Mouse (Mus musculus) embryonic facial prominence, embryonic 11.5 days (tissue): Measurements from ENCODE around the gene 1700016C15Rik. TPM values are rescaled to one million over a fixed set of nuclear protein-coding genes. Genes with fewer than 3 reads are reported as not detected.

ENCODE experiments used
- ATAC-seq: fragments of 200-750 bp; cut with Nextera tagmentation; replicated peaks from 2 replicates; pipeline ENCODE4 v1.8.0; 2017; ENCODE audit warnings: low read depth; ENCODE audit not compliant: insufficient number of reproducible peaks, low FRiP score, low TSS enrichment
- DNase-seq: peaks from one replicate; pipeline ENCODE4 v3.0.0-alpha.2; 2015; ENCODE audit warnings: low spot score
- H3K27ac ChIP-seq: fragments of 300-500 bp; sonication (generic); replicated peaks from 2 replicates; pipeline ENCODE4 v1.5.1; 2014; ENCODE audit warnings: mild to moderate bottlenecking, low read depth, low read length, control low read depth
- H3K27me3 ChIP-seq: fragments of 300-500 bp; sonication (generic); 2 replicates; pipeline ENCODE4 v1.6.1; 2014; ENCODE audit warnings: mild to moderate bottlenecking, low read length, moderate library complexity, mixed read lengths; ENCODE audit not compliant: control insufficient read depth, insufficient read depth
- H3K36me3 ChIP-seq: fragments of 300-500 bp; sonication (generic); replicated peaks from 2 replicates; pipeline ENCODE4 v1.6.1; 2014; ENCODE audit warnings: low read depth, mild to moderate bottlenecking, low read length, moderate library complexity, mixed read lengths; ENCODE audit not compliant: control insufficient read depth, insufficient read depth
- H3K4me1 ChIP-seq: fragments of 300-500 bp; sonication (generic); 2 replicates; pipeline ENCODE4 v1.6.1; 2014; ENCODE audit warnings: low read length, mixed read lengths; ENCODE audit not compliant: control insufficient read depth, insufficient read depth
- H3K4me2 ChIP-seq: fragments of 300-500 bp; sonication (generic); 2 replicates; pipeline ENCODE4 v1.6.1; 2014; ENCODE audit warnings: low read depth, mild to moderate bottlenecking, control low read depth, low read length, moderate library complexity
- H3K4me3 ChIP-seq: fragments of 300-500 bp; sonication (generic); 2 replicates; pipeline ENCODE4 v1.5.1; 2014; ENCODE audit warnings: low read depth, low read length, control low read depth
- H3K9ac ChIP-seq: fragments of 300-500 bp; sonication (generic); replicated peaks from 2 replicates; pipeline ENCODE4 v1.6.1; 2014; ENCODE audit warnings: mild to moderate bottlenecking, control low read depth, low read length
- H3K9me3 ChIP-seq: fragments of 300-500 bp; sonication (generic); replicated peaks from 2 replicates; pipeline ENCODE4 v1.6.1; 2016; ENCODE audit warnings: mild to moderate bottlenecking, low read length, inconsistent platforms, mixed read lengths; ENCODE audit not compliant: control insufficient read depth
- WGBS: fragments of 180-500 bp; shearing (Covaris S2); extraction: QIAGEN DNeasy Blood & Tissue Kit; methylation state at CpG from one replicate; pipeline ENCODE4 v1.1.7; 2014; 5-methylcytosine and 5-hydroxymethylcytosine counted together
- polyA plus RNA-seq: library from polyadenylated mRNA; unstranded; fragments of >200 nt; fragmentation: Nextera tagmentation; extraction: Ambion mirVana; gene quantifications from 2 replicates; pipeline ENCODE4 v1.2.1, GENCODE M21; 2014

Gene 1700016C15Rik
- polyA plus RNA-seq, 1 experiment from 2014 or later: not detected

DNA sequence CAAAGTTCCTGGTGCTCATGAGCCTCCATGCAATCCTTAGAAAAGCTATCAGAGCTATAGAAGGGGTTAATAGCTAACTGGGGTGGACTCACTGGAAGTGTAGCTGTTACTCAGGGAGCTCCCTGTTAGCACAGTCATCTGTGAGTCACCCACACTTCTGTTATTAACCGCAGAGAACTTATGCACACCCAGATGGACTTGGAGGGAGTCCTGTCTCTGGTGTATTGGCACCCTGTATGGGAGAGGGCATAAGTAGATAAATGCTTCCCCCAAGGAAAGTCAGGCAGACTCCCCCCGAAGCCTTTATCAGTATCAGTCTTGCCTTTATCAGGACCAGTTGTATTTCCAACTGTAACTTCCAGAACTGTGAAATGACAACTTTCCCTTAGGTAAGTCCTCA lies 18.2 kb upstream of the 1700016C15Rik start:
- ATAC-seq (no peak), DNase-seq (no peak)
- H3K27me3 ChIP-seq: no peaks in the 10 kb centered on the region

DNA sequence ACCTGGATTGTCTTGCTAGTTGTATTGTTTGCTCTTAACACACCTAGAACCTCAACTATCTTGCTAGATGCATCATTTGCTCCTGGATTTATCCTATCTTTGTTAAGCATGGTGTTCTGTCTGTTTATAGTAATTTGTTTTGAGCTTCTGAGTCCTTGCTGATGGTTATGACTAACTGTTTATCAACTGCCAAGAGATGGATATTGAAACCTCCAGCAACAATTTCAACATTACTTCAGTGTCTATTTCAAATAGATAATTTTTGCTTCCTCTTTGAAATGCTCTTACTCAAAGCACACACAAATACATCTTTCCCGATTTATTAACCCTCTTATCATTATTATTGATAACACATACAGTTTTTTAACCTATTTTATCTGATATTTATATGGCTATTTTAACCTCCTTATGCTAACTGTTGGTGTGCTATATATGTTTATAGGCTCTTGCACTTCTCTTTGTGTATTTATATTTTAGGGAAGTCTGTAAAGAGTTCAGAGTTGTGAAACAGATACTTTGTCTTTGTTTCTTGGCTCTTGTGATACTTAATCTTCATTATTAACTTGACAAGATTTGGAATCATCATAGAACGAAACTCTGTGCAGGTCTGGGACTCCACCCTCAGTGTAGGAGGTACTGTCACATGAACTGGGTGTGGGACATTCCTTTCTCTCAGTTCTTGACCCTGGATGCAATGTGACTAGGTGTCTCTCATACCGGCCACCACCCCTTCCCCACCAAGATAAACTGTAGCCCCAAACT lies 15.8 kb upstream of the 1700016C15Rik start:
- no peaks in the 10 kb centered on the region for H3K4me1 ChIP-seq
- no peak overlapping the region for H3K4me2 ChIP-seq
- no peak overlapping the region for H3K27ac ChIP-seq
- no peaks in the 10 kb centered on the region for H3K27me3 ChIP-seq
- 89% methylated on average over 3 of the region's 3 CpGs for WGBS
- H3K9ac ChIP-seq: no peak overlapping the region
- ATAC-seq (no peak), DNase-seq (no peak)
- H3K4me3 ChIP-seq: no peak overlapping the region
- no peaks in the 10 kb centered on the region for H3K36me3 ChIP-seq
- H3K9me3 ChIP-seq: no peaks in the 10 kb centered on the region; the same call in 1 of the 2 replicates

More for the DNA sequence above, 18.2 kb upstream of the 1700016C15Rik start:
- H3K4me2 ChIP-seq: no peak overlapping the region
- H3K4me1 ChIP-seq: no peaks in the 10 kb centered on the region
- H3K9ac ChIP-seq: no peak overlapping the region
- no peaks in the 10 kb centered on the region; the same call in 1 of the 2 replicates for H3K9me3 ChIP-seq
- WGBS: 96% methylated on average over 2 of the region's 2 CpGs
- H3K4me3 ChIP-seq: no peak overlapping the region
- no peak overlapping the region for H3K27ac ChIP-seq
- H3K36me3 ChIP-seq: no peaks in the 10 kb centered on the region

DNA sequence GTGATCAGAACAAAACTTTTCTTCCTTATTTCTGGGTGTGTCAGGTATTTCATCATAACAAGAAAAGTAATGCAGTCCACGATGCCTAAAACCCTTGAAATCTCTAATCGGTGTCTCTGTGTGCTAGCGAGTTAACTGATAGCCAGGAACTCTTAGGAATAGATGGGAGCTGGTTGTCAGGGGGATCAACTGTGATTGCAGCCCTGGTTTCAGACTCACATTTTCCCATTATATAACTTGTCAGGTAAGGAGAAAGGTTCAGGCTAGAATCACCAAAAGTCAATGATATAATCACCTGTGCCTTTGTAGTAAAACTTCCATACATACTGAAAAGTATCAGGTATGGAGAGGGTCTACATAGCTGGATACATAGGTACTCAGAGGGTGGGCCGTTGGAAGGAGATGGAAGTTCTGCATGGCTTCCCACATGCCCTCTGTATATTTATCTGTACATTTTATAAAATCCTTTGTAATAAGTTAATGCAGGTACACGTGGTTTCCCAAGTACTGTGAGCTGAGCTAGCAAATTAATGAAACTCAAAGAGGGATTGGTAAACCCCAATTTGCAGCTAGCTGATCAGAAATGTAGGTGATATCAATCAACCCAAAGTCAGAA lies 15.1 kb upstream of the 1700016C15Rik start:
- Histone ChIP-seq H3K4me1 (no peaks in the 10 kb centered on the region), H3K4me3 (no peak overlapping the region), H3K27ac (no peak overlapping the region), H3K27me3 (no peaks in the 10 kb centered on the region), H3K36me3 (no peaks in the 10 kb centered on the region), H3K4me2 (no peak overlapping the region), H3K9me3 (no peaks in the 10 kb centered on the region; the same call in 1 of the 2 replicates), H3K9ac (no peak overlapping the region)
- ATAC-seq (no peak), DNase-seq (no peak)
- WGBS: 91% methylated on average over 5 of the region's 5 CpGs

GRCm38 (mm10) chr1:177716448-177716847 lies 13.2 kb upstream of the 1700016C15Rik start:
- Histone ChIP-seq H3K4me2 (no peak overlapping the region), H3K4me3 (no peak overlapping the region), H3K4me1 (no peaks in the 10 kb centered on the region), H3K27ac (no peak overlapping the region), H3K9ac (no peak overlapping the region), H3K36me3 (no peaks in the 10 kb centered on the region), H3K27me3 (no peaks in the 10 kb centered on the region), H3K9me3 (no peaks in the 10 kb centered on the region)
- 80% methylated on average over 3 of the region's 3 CpGs for WGBS
- ATAC-seq (no peak), DNase-seq (no peak)

DNA sequence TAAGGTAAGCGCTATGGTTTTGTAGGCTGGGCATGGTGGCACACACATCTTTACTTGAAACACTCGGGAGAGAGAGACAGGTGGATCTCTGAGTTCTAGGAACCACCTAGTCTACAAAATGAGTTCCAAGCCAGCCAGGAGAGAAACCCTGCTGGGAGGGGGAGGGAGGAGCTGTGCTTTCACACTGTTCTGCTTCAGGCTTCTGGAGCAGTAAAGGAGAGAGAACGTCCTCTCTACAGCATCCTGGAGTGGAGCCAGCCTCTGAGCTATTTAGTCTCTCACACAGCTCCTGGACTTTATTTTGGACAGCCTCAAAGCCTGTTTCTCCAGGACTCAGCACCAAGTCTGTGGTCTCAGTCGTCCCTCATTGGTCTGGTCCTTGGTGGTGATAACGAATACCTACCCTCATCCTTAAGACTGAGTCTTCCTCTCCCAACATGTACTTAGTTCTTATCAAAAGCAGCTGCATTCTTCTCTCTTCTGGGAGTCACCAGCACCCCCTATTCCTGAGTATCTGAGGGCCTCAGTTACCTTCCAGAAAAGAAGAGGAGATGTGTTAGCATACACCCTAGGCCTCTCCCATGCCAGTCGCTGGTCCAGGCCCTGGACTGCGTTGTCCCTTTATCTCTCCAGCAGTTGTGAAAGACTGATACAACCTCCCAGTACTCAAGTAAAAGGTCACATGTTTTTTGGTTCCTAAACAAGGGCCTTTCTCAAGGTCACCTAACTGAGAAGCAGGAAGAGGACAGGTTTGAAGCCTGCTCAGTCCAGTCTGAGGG lies 12.4 kb upstream of the 1700016C15Rik start:
- H3K9me3 ChIP-seq: no peaks in the 10 kb centered on the region
- DNase-seq: no peak
- H3K27ac ChIP-seq: no peak overlapping the region
- H3K4me1 ChIP-seq: no peaks in the 10 kb centered on the region
- no peak for ATAC-seq
- no peaks in the 10 kb centered on the region for H3K36me3 ChIP-seq
- no peak overlapping the region for H3K4me2 ChIP-seq
- no peak overlapping the region for H3K4me3 ChIP-seq
- WGBS: 76% methylated on average over 7 of the region's 7 CpGs
- H3K9ac ChIP-seq: no peak overlapping the region
- H3K27me3 ChIP-seq: no peaks in the 10 kb centered on the region

DNA sequence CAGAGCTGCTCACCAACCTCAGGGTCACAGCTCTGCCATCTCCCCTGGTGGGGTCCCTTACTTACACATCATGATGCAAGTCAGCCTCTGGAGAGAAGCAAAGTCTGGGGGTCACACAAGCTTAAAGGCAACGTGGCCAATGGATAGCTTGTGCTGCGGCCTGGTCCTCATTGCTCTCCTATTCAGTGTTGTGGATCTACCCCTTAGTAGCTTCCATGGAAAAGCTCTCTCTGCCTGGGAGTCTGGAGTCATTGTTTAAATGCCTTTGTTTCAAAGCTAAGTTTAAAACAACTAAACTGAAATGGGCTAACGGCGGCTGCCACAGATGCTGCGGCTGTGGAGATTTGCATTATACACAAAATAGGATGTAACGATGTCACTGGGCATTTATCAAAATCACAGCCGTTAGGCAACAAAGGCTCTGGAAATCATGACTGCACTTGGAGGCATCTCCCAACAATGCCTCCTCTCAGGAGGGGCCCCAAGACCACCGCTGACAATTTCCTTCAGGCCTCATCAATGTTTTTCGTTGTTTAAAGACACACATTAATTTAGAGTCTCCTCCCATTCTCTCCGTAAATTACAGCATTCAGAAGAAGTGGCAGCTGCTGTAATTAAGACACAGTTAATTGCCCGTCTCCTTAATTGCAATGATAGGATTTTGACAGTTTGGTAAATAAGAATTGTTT lies 11.1 kb upstream of the 1700016C15Rik start:
- 53% methylated on average over 11 of the region's 11 CpGs for WGBS
- no peaks in the 10 kb centered on the region for H3K9me3 ChIP-seq
- H3K27ac ChIP-seq: no peak overlapping the region
- no peak overlapping the region for H3K4me3 ChIP-seq
- no peak overlapping the region for H3K9ac ChIP-seq
- no peaks in the 10 kb centered on the region for H3K36me3 ChIP-seq
- DNase-seq (no peak), ATAC-seq (no peak)
- H3K4me2 ChIP-seq: no peak overlapping the region
- no peaks in the 10 kb centered on the region for H3K4me1 ChIP-seq
- no peaks in the 10 kb centered on the region for H3K27me3 ChIP-seq

DNA sequence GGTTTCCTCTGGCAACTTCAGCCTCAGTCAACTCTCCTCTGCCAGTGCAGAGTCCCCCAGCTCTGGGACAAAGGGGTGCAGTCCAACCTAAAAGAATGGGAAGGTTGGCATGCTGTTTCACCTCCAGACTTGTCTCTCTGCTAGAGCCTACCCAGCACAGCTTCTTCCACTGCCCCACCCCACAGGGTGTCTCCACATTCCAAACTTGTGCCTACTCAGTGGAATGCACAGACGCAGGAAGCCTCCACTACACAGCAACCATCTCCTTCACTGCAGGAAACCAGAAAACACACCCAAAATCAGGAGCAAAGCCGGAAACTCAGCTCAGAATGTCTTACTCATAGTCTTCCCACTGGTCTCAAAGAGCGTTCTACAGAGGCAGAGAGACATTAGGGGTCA lies 10.6 kb upstream of the 1700016C15Rik start:
- H3K27ac ChIP-seq: no peak overlapping the region
- H3K36me3 ChIP-seq: no peaks in the 10 kb centered on the region
- H3K4me1 ChIP-seq: no peaks in the 10 kb centered on the region
- 78% methylated on average over 3 of the region's 3 CpGs for WGBS
- H3K4me3 ChIP-seq: no peak overlapping the region
- no peak overlapping the region for H3K9ac ChIP-seq
- no peak overlapping the region for H3K4me2 ChIP-seq
- DNase-seq (no peak), ATAC-seq (peak; percentile 44; the same call in 1 of the 2 replicates)
- H3K27me3 ChIP-seq: no peaks in the 10 kb centered on the region
- H3K9me3 ChIP-seq: no peaks in the 10 kb centered on the region
